In the genomic region with DNA sequence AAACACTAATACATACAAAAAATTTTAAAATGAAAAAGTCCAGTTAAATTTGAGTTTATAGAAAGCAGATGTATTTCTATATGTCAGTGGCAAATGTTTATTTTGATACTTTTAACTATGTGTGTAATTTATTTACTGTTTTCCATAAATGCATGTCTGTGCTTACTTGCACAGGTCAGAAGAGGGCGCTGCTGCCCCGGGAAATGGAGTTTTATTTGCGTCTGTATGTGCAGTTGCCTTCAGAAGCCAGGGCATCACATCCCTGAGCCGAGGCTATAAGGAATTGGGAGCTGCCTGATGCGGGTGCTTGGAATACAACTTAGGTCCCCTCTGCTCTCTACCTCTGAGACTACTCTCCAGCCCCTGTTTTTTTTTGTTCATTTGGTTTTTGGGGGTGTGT, we compare ENCODE assay signal across 9 mouse cellular contexts. TPM values are rescaled to one million over a fixed set of nuclear protein-coding genes. Genes with fewer than 3 reads are reported as not detected.
DNase-seq lines count a peak whose midpoint lies in the region; ATAC-seq and TF ChIP-seq lines count a peak whose summit lies in the region.
"Had no signal": no experiment of that assay in that cellular context is flagged by ENCODE, and none has a peak within 500 bp of the region (broad histone marks: within the 10 kb centered on the region; RNA-seq: fewer than 3 reads in every experiment).

No protein-coding gene starts in this region.

- no peaks in the 10 kb centered on the region for H3K36me3 ChIP-seq in heart, postnatal 0 days (replicated peaks; ENCODE audit: control insufficient read depth, insufficient read depth, low read length)
- no peaks in the 10 kb centered on the region for H3K36me3 ChIP-seq in forebrain, postnatal 0 days (ENCODE audit: insufficient read depth)
- 0 out of 2 replicates have a peak, but pooled peaks cover 2% of the 10 kb centered on the region for H3K36me3 ChIP-seq in midbrain, embryonic 13.5 days
- H3K36me3 ChIP-seq in stomach, postnatal 0 days (ENCODE audit: control insufficient read depth, insufficient read depth, low read length), result no peaks in the 10 kb centered on the region

- H3K27ac ChIP-seq in heart, postnatal 0 days (ENCODE audit: low read depth), result no peak overlapping the region
- H3K27ac ChIP-seq in forebrain, postnatal 0 days (ENCODE audit: low read depth, low read length), result no peak overlapping the region
- no peak overlapping the region for H3K27ac ChIP-seq in midbrain, embryonic 13.5 days
- H3K27ac ChIP-seq in stomach, postnatal 0 days (replicated peaks), result no peak overlapping the region
- H3K27ac ChIP-seq: macrophage had no signal

- H3K9me3 ChIP-seq in heart, postnatal 0 days (replicated peaks; ENCODE audit: control insufficient read depth, low read length), result no peaks in the 10 kb centered on the region
- no peaks in the 10 kb centered on the region for H3K9me3 ChIP-seq in forebrain, postnatal 0 days (ENCODE audit: low read length)
- H3K9me3 ChIP-seq in midbrain, embryonic 13.5 days, result no peaks in the 10 kb centered on the region
- no peaks in the 10 kb centered on the region for H3K9me3 ChIP-seq in stomach, postnatal 0 days (ENCODE audit: control insufficient read depth, low read length)

- no peak for TF ChIP-seq POLR2A in brain, embryonic 14.5 days (IDR thresholded peaks at IDR 0.05; ENCODE audit: borderline replicate concordance, extremely low read depth, insufficient read depth, insufficient read length, poor library complexity, severe bottlenecking)

- H3K27me3 ChIP-seq in heart, postnatal 0 days (ENCODE audit: control insufficient read depth, insufficient read depth, low read length), result peaks cover 45% of the 10 kb centered on the region
- no peaks in the 10 kb centered on the region for H3K27me3 ChIP-seq in forebrain, postnatal 0 days (ENCODE audit: insufficient read depth, low read length)
- H3K27me3 ChIP-seq in midbrain, embryonic 13.5 days, result peaks cover 52% of the 10 kb centered on the region
- H3K27me3 ChIP-seq in stomach, postnatal 0 days (ENCODE audit: control insufficient read depth, insufficient read depth, low read length), result peaks cover 3% of the 10 kb centered on the region; the same call in 1 of the 2 replicates

- no peak for ATAC-seq in heart, postnatal 0 days (ENCODE audit: insufficient read depth, low read depth)
- ATAC-seq in forebrain, postnatal 0 days, result no peak
- no peak for ATAC-seq in midbrain, embryonic 13.5 days
- ATAC-seq in stomach, postnatal 0 days (ENCODE audit: low FRiP score, low TSS enrichment), result no peak

- no peak overlapping the region for H3K9ac ChIP-seq in heart, postnatal 0 days (replicated peaks; ENCODE audit: low read depth, low read length)
- no peak overlapping the region for H3K9ac ChIP-seq in forebrain, postnatal 0 days
- no peak overlapping the region for H3K9ac ChIP-seq in midbrain, embryonic 13.5 days (replicated peaks)
- no peak overlapping the region for H3K9ac ChIP-seq in stomach, postnatal 0 days (ENCODE audit: low read length)

- peak; percentile 32 for DNase-seq in heart, postnatal 0 days (ENCODE audit: low spot score)
- no peak for DNase-seq in heart, postnatal 25 days (ENCODE audit: low spot score)
- DNase-seq in CD8-positive naive resting alpha-beta T cell, adult 2 months (ENCODE audit: low read depth in 2 of 2, low spot score in 2 of 2), result peak; percentile 30 to 41
- peak; percentile 95 for DNase-seq in brain, embryonic 14.5 days (ENCODE audit: low read depth)
- peak; percentile 89 for DNase-seq in forebrain, postnatal 0 days
- DNase-seq in layer of hippocampus, postnatal 36 days, result peak; percentile 68 to 71
- peak; percentile 82 for DNase-seq in stomach, postnatal 0 days (ENCODE audit: low spot score)

- TF ChIP-seq EP300 in heart, postnatal 0 days (IDR thresholded peaks at IDR 0.05; ENCODE audit: low read depth), result no peak
- TF ChIP-seq EP300 in stomach, postnatal 0 days (optimal IDR thresholded peaks at IDR 0.05), result no peak

- H3K4me2 ChIP-seq in heart, postnatal 0 days (ENCODE audit: low read depth, low read length), result no peak overlapping the region
- no peak overlapping the region for H3K4me2 ChIP-seq in forebrain, postnatal 0 days (ENCODE audit: low read depth)
- 0 out of 2 replicates have a peak overlapping the region, but pooled peaks have one; percentile 76 for H3K4me2 ChIP-seq in midbrain, embryonic 13.5 days (replicated peaks)
- H3K4me2 ChIP-seq in stomach, postnatal 0 days (replicated peaks; ENCODE audit: low read depth), result no peak overlapping the region

- peak; percentile 84 for TF ChIP-seq CTCF in heart, postnatal 0 days (IDR thresholded peaks at IDR 0.05; ENCODE audit: low read depth)
- TF ChIP-seq CTCF in brain, embryonic 14.5 days (IDR thresholded peaks at IDR 0.05; ENCODE audit: borderline replicate concordance, extremely low read depth, insufficient read depth, insufficient read length), result peak; percentile 84
- peak; percentile 90 for TF ChIP-seq CTCF in forebrain, postnatal 0 days (IDR thresholded peaks at IDR 0.05; ENCODE audit: low read depth)
- peak; percentile 90 for TF ChIP-seq CTCF in stomach, postnatal 0 days (IDR thresholded peaks at IDR 0.05; ENCODE audit: low read depth)

- intact Hi-C loops in heart, postnatal 25 days (cut with DNase I), result loop anchor here (1.0 to 10.0 kb wide), 2 partner anchors 63 to 756 kb away; partner anchors contain the start of gene Urah

- WGBS in heart, postnatal 0 days, result 6% methylated on average over 5 of the region's 5 CpGs
- WGBS in forebrain, postnatal 0 days, result 1% methylated on average over 5 of the region's 5 CpGs
- 6% methylated on average over 5 of the region's 5 CpGs for WGBS in midbrain, embryonic 13.5 days
- 5% methylated on average over 5 of the region's 5 CpGs for WGBS in stomach, postnatal 0 days

- H3K4me3 ChIP-seq in heart, postnatal 0 days (ENCODE audit: low read depth, low read length), result no peak overlapping the region
- no peak overlapping the region for H3K4me3 ChIP-seq in forebrain, postnatal 0 days (ENCODE audit: low read depth, low read length)
- H3K4me3 ChIP-seq in midbrain, embryonic 13.5 days (replicated peaks), result no peak overlapping the region
- no peak overlapping the region for H3K4me3 ChIP-seq in stomach, postnatal 0 days (ENCODE audit: low read depth, low read length)

- no peaks in the 10 kb centered on the region for H3K4me1 ChIP-seq in heart, postnatal 0 days (ENCODE audit: control insufficient read depth, insufficient read depth)
- peaks cover 9% of the 10 kb centered on the region; the same call in 1 of the 2 replicates for H3K4me1 ChIP-seq in forebrain, postnatal 0 days (ENCODE audit: insufficient read depth)
- H3K4me1 ChIP-seq in midbrain, embryonic 13.5 days (replicated peaks), result peaks cover 38% of the 10 kb centered on the region
- no peaks in the 10 kb centered on the region for H3K4me1 ChIP-seq in stomach, postnatal 0 days (replicated peaks; ENCODE audit: control insufficient read depth, insufficient read depth)

RNA-seq across cellular contexts. Expression of gene Caly, which starts 3.6 kb away (rescaled TPM):
- 1.9 and 4.1 TPM in 2 replicates for total RNA-seq in heart, postnatal 0 days (2014; rRNA removed; ENCODE audit: low replicate concordance)
- polyA plus RNA-seq in heart, postnatal 0 days (2015; fragmentation: Nextera tagmentation; extraction: Ambion mirVana), result 0.40 and 0.70 TPM in 2 replicates
- not detected for total RNA-seq in heart, postnatal 25 days (2021)
- polyA plus RNA-seq in brain, embryonic 14.5 days (2012; rRNA removed), result 146 and 172 TPM in 2 replicates
- total RNA-seq in forebrain, postnatal 0 days (2014; rRNA removed), result 259 and 284 TPM in 2 replicates
- polyA plus RNA-seq in forebrain, postnatal 0 days (2015; fragmentation: Nextera tagmentation; extraction: Ambion mirVana), result 348 and 396 TPM in 2 replicates
- total RNA-seq in layer of hippocampus, postnatal 36 days (2021), result 100 to 1,000 TPM; 242 to 255 TPM
- polyA plus RNA-seq in midbrain, embryonic 13.5 days (2015; fragmentation: Nextera tagmentation; extraction: Ambion mirVana), result 88.6 and 92.6 TPM in 2 replicates
- polyA plus RNA-seq in stomach, postnatal 0 days (2015; fragmentation: Nextera tagmentation; extraction: Ambion mirVana), result 4.5 and 5.6 TPM in 2 replicates
- polyA plus RNA-seq: macrophage had no signal

RNA-seq across cellular contexts. Expression of gene Prap1, which starts 14.5 kb away (rescaled TPM):
- not detected in 2 replicates for total RNA-seq in heart, postnatal 0 days (2014; rRNA removed; ENCODE audit: low replicate concordance)
- 0.27 and 0.33 TPM in 2 replicates for polyA plus RNA-seq in heart, postnatal 0 days (2015; fragmentation: Nextera tagmentation; extraction: Ambion mirVana)
- not detected for total RNA-seq in heart, postnatal 25 days (2021)
- 6.4 TPM in 1 of 2 replicates, not detected in the other for polyA plus RNA-seq in brain, embryonic 14.5 days (2012; rRNA removed)
- not detected in 2 replicates for total RNA-seq in forebrain, postnatal 0 days (2014; rRNA removed)
- not detected in 2 replicates for polyA plus RNA-seq in forebrain, postnatal 0 days (2015; fragmentation: Nextera tagmentation; extraction: Ambion mirVana)
- not detected for total RNA-seq in layer of hippocampus, postnatal 36 days (2021)
- 0.46 TPM in 1 of 2 replicates, not detected in the other for polyA plus RNA-seq in midbrain, embryonic 13.5 days (2015; fragmentation: Nextera tagmentation; extraction: Ambion mirVana)
- 24.4 and 45.2 TPM in 2 replicates for polyA plus RNA-seq in stomach, postnatal 0 days (2015; fragmentation: Nextera tagmentation; extraction: Ambion mirVana)
- polyA plus RNA-seq: macrophage had no signal

RNA-seq across cellular contexts. Expression of gene Fuom, which starts 23.5 kb away (rescaled TPM):
- 64.2 and 79.4 TPM in 2 replicates for total RNA-seq in heart, postnatal 0 days (2014; rRNA removed; ENCODE audit: low replicate concordance)
- 158 and 164 TPM in 2 replicates for polyA plus RNA-seq in heart, postnatal 0 days (2015; fragmentation: Nextera tagmentation; extraction: Ambion mirVana)
- total RNA-seq in heart, postnatal 25 days (2021), result 10 to 100 TPM; 80.9 to 84.0 TPM
- 25.3 and 25.7 TPM in 2 replicates for polyA plus RNA-seq in brain, embryonic 14.5 days (2012; rRNA removed)
- total RNA-seq in forebrain, postnatal 0 days (2014; rRNA removed), result 15.7 and 23.0 TPM in 2 replicates
- polyA plus RNA-seq in forebrain, postnatal 0 days (2015; fragmentation: Nextera tagmentation; extraction: Ambion mirVana), result 26.9 and 28.4 TPM in 2 replicates
- total RNA-seq in layer of hippocampus, postnatal 36 days (2021), result 10 to 100 TPM; 47.0 to 50.7 TPM
- polyA plus RNA-seq in midbrain, embryonic 13.5 days (2015; fragmentation: Nextera tagmentation; extraction: Ambion mirVana), result 19.9 and 20.1 TPM in 2 replicates
- polyA plus RNA-seq in stomach, postnatal 0 days (2015; fragmentation: Nextera tagmentation; extraction: Ambion mirVana), result 41.2 and 44.5 TPM in 2 replicates

RNA-seq across cellular contexts. Expression of gene Msx3, which starts 29.8 kb away (rescaled TPM):
- not detected in 2 replicates for total RNA-seq in heart, postnatal 0 days (2014; rRNA removed; ENCODE audit: low replicate concordance)
- polyA plus RNA-seq in heart, postnatal 0 days (2015; fragmentation: Nextera tagmentation; extraction: Ambion mirVana), result not detected in 2 replicates
- not detected for total RNA-seq in heart, postnatal 25 days (2021)
- polyA plus RNA-seq in brain, embryonic 14.5 days (2012; rRNA removed), result 1.3 and 4.0 TPM in 2 replicates
- total RNA-seq in forebrain, postnatal 0 days (2014; rRNA removed), result 0.48 and 1.2 TPM in 2 replicates
- polyA plus RNA-seq in forebrain, postnatal 0 days (2015; fragmentation: Nextera tagmentation; extraction: Ambion mirVana), result 0.53 and 1.5 TPM in 2 replicates
- under 1 TPM in 1 of 2 experiments, not detected in 1; 0.18 TPM for total RNA-seq in layer of hippocampus, postnatal 36 days (2021)
- 3.6 and 4.4 TPM in 2 replicates for polyA plus RNA-seq in midbrain, embryonic 13.5 days (2015; fragmentation: Nextera tagmentation; extraction: Ambion mirVana)
- 0.04 TPM in 1 of 2 replicates, not detected in the other for polyA plus RNA-seq in stomach, postnatal 0 days (2015; fragmentation: Nextera tagmentation; extraction: Ambion mirVana)
- polyA plus RNA-seq: macrophage had no signal

RNA-seq across cellular contexts. Expression of gene Paox, which starts 36.9 kb away (rescaled TPM):
- total RNA-seq in heart, postnatal 0 days (2014; rRNA removed; ENCODE audit: low replicate concordance), result 8.1 and 11.8 TPM in 2 replicates
- polyA plus RNA-seq in heart, postnatal 0 days (2015; fragmentation: Nextera tagmentation; extraction: Ambion mirVana), result 8.5 and 8.7 TPM in 2 replicates
- total RNA-seq in heart, postnatal 25 days (2021), result 1 to 10 TPM; 3.5 to 3.7 TPM
- polyA plus RNA-seq in brain, embryonic 14.5 days (2012; rRNA removed), result 5.1 and 6.0 TPM in 2 replicates
- 8.8 and 10.5 TPM in 2 replicates for total RNA-seq in forebrain, postnatal 0 days (2014; rRNA removed)
- 6.0 and 7.5 TPM in 2 replicates for polyA plus RNA-seq in forebrain, postnatal 0 days (2015; fragmentation: Nextera tagmentation; extraction: Ambion mirVana)
- total RNA-seq in layer of hippocampus, postnatal 36 days (2021), result 1 to 10 TPM; 3.0 to 3.4 TPM
- polyA plus RNA-seq in midbrain, embryonic 13.5 days (2015; fragmentation: Nextera tagmentation; extraction: Ambion mirVana), result 7.2 and 7.6 TPM in 2 replicates
- 27.7 and 27.8 TPM in 2 replicates for polyA plus RNA-seq in stomach, postnatal 0 days (2015; fragmentation: Nextera tagmentation; extraction: Ambion mirVana)

Comparison
In these comparisons a context has a peak if more than half of its experiments do, and no peak if none do; other contexts are left out.
1. RNA of gene Caly, which starts 3.6 kb away (polyA plus RNA-seq): 348 to 396 TPM in forebrain, postnatal 0 days, 146 to 172 TPM in brain, embryonic 14.5 days and 88.6 to 92.6 TPM in midbrain, embryonic 13.5 days; 4.5 to 5.6 TPM in stomach, postnatal 0 days and 0.40 to 0.70 TPM in heart, postnatal 0 days; every median in the first group is over 10 times any median in the second.
2. Peak in every context shown above with its lines, with median percentiles within 50 percentile points of each other: CTCF ChIP-seq.